Mouse (Mus musculus) liver, postnatal 0 days (tissue): ENCODE data around the gene Meltf.

ENCODE experiments used
- CTCF ChIP-seq: sonication (generic); IDR thresholded peaks from 2 replicates; pipeline ENCODE4 v1.5.1; 2016; ENCODE audit warnings: antibody characterized with exemption, low read depth
- EP300 ChIP-seq: IDR thresholded peaks from 2 replicates; pipeline ENCODE4 v1.6.1; 2016; ENCODE audit warnings: antibody characterized with exemption, low read depth, mild to moderate bottlenecking

GRCm38 (mm10) chr16:31903239-31903638, 24.6 kb downstream of the Meltf start:
- TF ChIP-seq CTCF (no peak), EP300 (no peak)
